Mouse (Mus musculus) spleen, adult 2 months (tissue): ENCODE results near the gene Eme2.

Source experiments
- CTCF ChIP-seq: fragments of 200-500 bp; IDR thresholded peaks from 2 replicates; pipeline ENCODE4 v1.5.1; 2011; ENCODE audit warnings: mild to moderate bottlenecking, inconsistent platforms; ENCODE audit not compliant: insufficient read depth, insufficient read length, insufficient replicate concordance; ENCODE audit errors: extremely low read depth
- POLR2A ChIP-seq: fragments of 200-500 bp; IDR thresholded peaks from 2 replicates; pipeline ENCODE4 v1.6.1; 2011; ENCODE audit warnings: low read depth, low read length, inconsistent platforms

- no peak for TF ChIP-seq POLR2A
- TF ChIP-seq CTCF: no peak
Observed at GRCm38 (mm10) chr17:24943036-24943435, 48.1 kb upstream of the Eme2 start.
